Mouse (Mus musculus) intestine, embryonic 14.5 days (tissue): ENCODE measurements at regions not wholly inside any gene's neighbourhood (a gene's known extent, or its start where the extent isn't known, plus 50 kb on each side); places are given as distances from the start of the nearest gene placed in this dataset.

Experiments used
- ATAC-seq: fragments of 200-750 bp; cut with Nextera tagmentation; replicated peaks from 2 replicates; pipeline ENCODE4 v1.8.0; 2017; ENCODE audit warnings: low read depth, moderate number of reproducible peaks, moderate TSS enrichment, moderate library complexity; ENCODE audit not compliant: low FRiP score, low TSS enrichment
- DNase-seq: peaks from one replicate; pipeline ENCODE4 v3.0.0-alpha.2; 2018; ENCODE audit warnings: low spot score
- H3K27ac ChIP-seq: fragments of 300-500 bp; sonication (generic); 2 replicates; pipeline ENCODE4 v1.5.1; 2014; ENCODE audit warnings: low read depth, mild to moderate bottlenecking, control low read depth
- H3K27me3 ChIP-seq: fragments of 300-500 bp; sonication (generic); replicated peaks from 2 replicates; pipeline ENCODE4 v1.6.1; 2014; ENCODE audit warnings: low read length, control low read depth; ENCODE audit not compliant: control insufficient read depth, insufficient read depth
- H3K36me3 ChIP-seq: fragments of 300-500 bp; sonication (generic); 2 replicates; pipeline ENCODE4 v1.6.1; 2014; ENCODE audit warnings: low read length, control low read depth; ENCODE audit not compliant: control insufficient read depth, insufficient read depth
- H3K4me1 ChIP-seq: fragments of 300-500 bp; sonication (generic); replicated peaks from 2 replicates; pipeline ENCODE4 v1.6.1; 2014; ENCODE audit warnings: low read length, control low read depth, mixed read lengths; ENCODE audit not compliant: control insufficient read depth, insufficient read depth
- H3K4me2 ChIP-seq: fragments of 300-500 bp; sonication (generic); 2 replicates; pipeline ENCODE4 v1.6.1; 2014; ENCODE audit warnings: low read length
- H3K4me3 ChIP-seq: fragments of 300-500 bp; sonication (generic); 2 replicates; pipeline ENCODE4 v1.5.1; 2014; ENCODE audit warnings: low read depth, low read length, control low read depth, mixed read lengths
- H3K9ac ChIP-seq: fragments of 300-500 bp; sonication (generic); 2 replicates; pipeline ENCODE4 v1.6.1; 2014; ENCODE audit warnings: mild to moderate bottlenecking, low read length
- H3K9me3 ChIP-seq: fragments of 300-500 bp; sonication (generic); 2 replicates; pipeline ENCODE4 v1.6.1; 2016; ENCODE audit warnings: low read length, control low read depth; ENCODE audit not compliant: control insufficient read depth
- WGBS: fragments of 180-500 bp; shearing (Covaris S2); extraction: QIAGEN DNeasy Blood & Tissue Kit; methylation state at CpG from one replicate; pipeline ENCODE4 v1.1.7; 2014; 5-methylcytosine and 5-hydroxymethylcytosine counted together

DNA sequence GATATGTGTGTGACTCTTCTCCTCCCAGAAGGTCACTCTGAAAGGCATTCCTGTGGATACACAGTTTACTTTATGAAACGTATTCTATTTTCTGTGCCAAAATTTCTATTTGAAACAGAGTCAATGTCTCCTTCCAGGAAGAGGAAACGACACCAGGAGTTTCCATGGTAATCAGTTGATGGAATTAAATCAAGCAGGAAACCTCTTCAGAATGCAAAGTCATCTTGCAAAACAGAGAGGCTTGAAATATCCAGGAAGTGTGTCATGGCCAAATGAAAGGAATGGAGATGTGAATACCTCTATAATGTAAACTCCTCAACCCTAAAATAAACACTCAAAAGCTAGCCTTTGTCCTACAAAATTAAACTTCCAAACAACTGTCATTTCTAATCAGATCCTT lies 189.0 kb upstream of the Agr3 start:
- Histone ChIP-seq H3K27ac (no peak overlapping the region), H3K36me3 (no peaks in the 10 kb centered on the region), H3K9ac (no peak overlapping the region), H3K27me3 (no peaks in the 10 kb centered on the region), H3K4me3 (no peak overlapping the region), H3K9me3 (no peaks in the 10 kb centered on the region), H3K4me2 (no peak overlapping the region), H3K4me1 (0 out of 2 replicates have a peak, but pooled peaks cover 3% of the 10 kb centered on the region)
- 33% methylated on average over 2 of the region's 2 CpGs for WGBS
- ATAC-seq (no peak), DNase-seq (no peak)

DNA sequence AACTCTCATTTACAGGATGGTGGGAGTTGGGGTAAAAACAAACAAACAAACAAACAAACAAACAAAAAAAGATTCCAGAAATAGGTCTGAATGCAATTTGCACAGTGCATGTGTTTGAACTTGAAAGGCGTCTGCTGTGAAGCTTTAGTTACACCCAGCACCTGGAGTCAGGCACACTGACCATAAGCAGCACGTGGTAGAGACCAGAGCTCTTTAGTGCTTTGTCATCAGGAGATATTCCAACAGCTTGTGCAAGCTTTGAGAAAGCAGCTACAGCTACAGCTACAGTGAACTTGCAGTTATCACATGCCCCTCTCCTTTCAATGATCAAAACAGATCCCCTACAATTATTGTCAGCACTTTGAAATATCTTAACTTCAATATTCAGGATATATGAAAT lies 190.4 kb upstream of the Agr3 start:
- Histone ChIP-seq H3K27me3 (no peaks in the 10 kb centered on the region), H3K27ac (no peak overlapping the region), H3K4me2 (no peak overlapping the region), H3K4me1 (0 out of 2 replicates have a peak, but pooled peaks cover 3% of the 10 kb centered on the region), H3K9ac (no peak overlapping the region), H3K9me3 (no peaks in the 10 kb centered on the region), H3K36me3 (no peaks in the 10 kb centered on the region), H3K4me3 (no peak overlapping the region)
- WGBS = 64% methylated on average over 2 of the region's 2 CpGs
- ATAC-seq (no peak), DNase-seq (no peak)

DNA sequence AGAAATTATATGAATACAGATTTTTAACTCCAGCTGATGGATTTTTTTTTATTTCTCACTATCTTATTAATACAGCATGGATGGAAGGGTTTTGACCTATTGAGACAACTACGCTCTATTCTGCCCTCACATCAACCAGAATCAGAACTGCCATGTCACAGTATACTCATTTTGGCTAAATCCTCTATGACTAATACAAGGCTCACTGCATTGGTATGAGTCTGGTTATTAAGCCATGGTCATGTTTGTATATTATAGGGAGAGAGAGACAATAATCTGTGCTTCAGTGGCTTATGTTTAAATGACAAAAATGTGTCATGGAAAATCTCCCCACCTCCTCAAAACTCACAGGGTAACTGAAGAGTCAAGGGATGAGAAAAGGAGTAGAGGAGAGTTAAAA lies 191.0 kb upstream of the Agr3 start:
- WGBS = 96% methylated on average over 1 of the region's 1 CpGs
- no peaks in the 10 kb centered on the region for H3K36me3 ChIP-seq
- no peaks in the 10 kb centered on the region for H3K9me3 ChIP-seq
- ATAC-seq (no peak), DNase-seq (no peak)
- H3K4me1 ChIP-seq = 0 out of 2 replicates have a peak, but pooled peaks cover 3% of the 10 kb centered on the region
- H3K4me3 ChIP-seq = no peak overlapping the region
- no peak overlapping the region for H3K4me2 ChIP-seq
- H3K9ac ChIP-seq = no peak overlapping the region
- no peak overlapping the region for H3K27ac ChIP-seq
- no peaks in the 10 kb centered on the region for H3K27me3 ChIP-seq

DNA sequence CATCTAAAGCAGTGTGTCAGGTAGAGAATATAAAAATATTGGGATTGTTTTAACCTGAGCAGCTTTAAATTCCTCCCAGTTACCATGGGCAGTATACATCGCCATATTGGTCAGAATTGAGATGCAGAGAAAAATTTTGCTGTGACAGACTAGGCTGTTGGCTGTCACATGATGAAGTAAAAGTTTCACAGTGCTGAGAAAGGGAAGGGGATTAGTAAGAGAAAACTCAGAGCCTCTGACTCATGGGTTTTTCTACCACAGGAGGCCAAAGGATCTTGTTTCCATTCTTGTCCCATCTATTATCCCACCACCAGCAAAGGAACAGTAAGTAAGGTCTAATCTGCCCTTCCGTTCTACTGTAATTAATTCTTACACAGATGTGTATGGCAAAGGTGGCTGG lies 191.8 kb upstream of the Agr3 start:
- H3K27me3 ChIP-seq = no peaks in the 10 kb centered on the region
- H3K9ac ChIP-seq = no peak overlapping the region
- H3K9me3 ChIP-seq = no peaks in the 10 kb centered on the region
- 0 out of 2 replicates have a peak, but pooled peaks cover 3% of the 10 kb centered on the region for H3K4me1 ChIP-seq
- no peak overlapping the region for H3K4me2 ChIP-seq
- no peak for ATAC-seq
- no peaks in the 10 kb centered on the region for H3K36me3 ChIP-seq
- WGBS = 94% methylated on average over 2 of the region's 2 CpGs
- no peak for DNase-seq
- H3K27ac ChIP-seq = no peak overlapping the region
- H3K4me3 ChIP-seq = no peak overlapping the region

DNA sequence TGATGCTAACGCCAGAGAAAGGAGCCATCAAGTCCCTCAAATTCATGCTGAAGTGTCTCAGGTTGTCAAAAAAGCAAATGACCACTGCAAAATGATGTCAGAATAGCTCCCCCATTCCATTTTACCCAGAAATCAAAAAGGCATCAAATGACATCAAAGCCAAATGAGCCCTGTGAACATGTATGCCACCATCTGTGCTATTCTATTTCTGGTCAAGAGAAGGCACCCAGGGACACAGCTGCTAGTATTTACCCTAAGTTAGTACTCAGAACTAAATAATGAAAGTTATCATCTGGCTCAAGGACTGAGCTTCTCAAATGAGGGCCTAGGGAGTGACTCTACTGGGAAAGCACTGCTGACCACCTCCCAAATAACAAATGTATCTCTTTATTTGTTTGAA lies 191.1 kb upstream of the Ahr start:
- H3K9ac ChIP-seq = no peak overlapping the region
- H3K4me1 ChIP-seq = no peaks in the 10 kb centered on the region
- DNase-seq (no peak), ATAC-seq (no peak)
- H3K9me3 ChIP-seq = no peaks in the 10 kb centered on the region
- no peaks in the 10 kb centered on the region for H3K36me3 ChIP-seq
- H3K27ac ChIP-seq = no peak overlapping the region
- WGBS = 90% methylated on average over 1 of the region's 1 CpGs
- H3K27me3 ChIP-seq = no peaks in the 10 kb centered on the region
- H3K4me2 ChIP-seq = no peak overlapping the region
- no peak overlapping the region for H3K4me3 ChIP-seq

DNA sequence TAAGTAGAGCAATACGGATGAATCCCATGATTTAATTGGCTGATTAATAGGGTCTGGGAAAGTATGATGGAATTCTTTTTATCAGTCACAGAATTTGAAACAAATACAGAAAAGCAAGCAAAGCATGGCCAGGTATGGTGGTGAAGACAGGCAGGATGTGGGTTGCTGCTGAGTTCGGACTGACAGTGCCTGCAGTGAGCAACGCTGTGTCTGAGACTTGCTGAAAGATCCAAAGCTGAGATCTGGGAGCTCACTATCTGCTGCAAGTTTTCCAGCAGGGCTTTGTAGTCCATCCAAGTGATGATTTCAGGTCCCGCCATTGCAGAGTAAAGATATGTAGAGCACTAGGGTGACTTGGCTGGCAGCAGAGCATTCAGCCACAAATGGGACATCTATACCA lies 189.3 kb upstream of the Ahr start:
- Histone ChIP-seq H3K9me3 (no peaks in the 10 kb centered on the region), H3K4me3 (no peak overlapping the region), H3K9ac (no peak overlapping the region), H3K36me3 (no peaks in the 10 kb centered on the region), H3K4me2 (no peak overlapping the region), H3K27me3 (no peaks in the 10 kb centered on the region), H3K4me1 (no peaks in the 10 kb centered on the region), H3K27ac (no peak overlapping the region)
- DNase-seq (no peak), ATAC-seq (no peak)
- 80% methylated on average over 4 of the region's 4 CpGs for WGBS

DNA sequence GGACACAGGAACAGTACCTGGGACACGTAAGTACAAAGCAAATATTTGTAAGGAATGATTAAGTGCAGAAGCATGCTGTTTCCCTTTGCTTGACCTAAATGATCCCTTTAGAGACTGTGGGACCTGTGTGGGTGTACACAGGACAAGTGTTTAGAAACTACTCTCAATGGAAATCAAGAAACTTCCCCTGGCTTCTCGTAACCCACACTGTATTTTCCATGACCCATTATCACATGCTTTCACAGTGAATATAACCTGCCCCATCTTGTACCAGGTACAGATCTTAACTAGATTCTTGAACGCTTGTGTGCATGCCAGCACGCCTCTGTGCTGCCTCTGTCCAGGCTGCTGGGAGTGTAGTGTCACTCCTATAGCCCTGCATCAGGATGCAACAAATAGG lies 177.8 kb upstream of the Ahr start:
- Histone ChIP-seq H3K27me3 (no peaks in the 10 kb centered on the region), H3K27ac (no peak overlapping the region), H3K4me1 (no peaks in the 10 kb centered on the region), H3K9ac (no peak overlapping the region), H3K36me3 (no peaks in the 10 kb centered on the region), H3K4me2 (no peak overlapping the region), H3K4me3 (no peak overlapping the region), H3K9me3 (no peaks in the 10 kb centered on the region)
- DNase-seq (no peak), ATAC-seq (no peak)
- 68% methylated on average over 4 of the region's 4 CpGs for WGBS

DNA sequence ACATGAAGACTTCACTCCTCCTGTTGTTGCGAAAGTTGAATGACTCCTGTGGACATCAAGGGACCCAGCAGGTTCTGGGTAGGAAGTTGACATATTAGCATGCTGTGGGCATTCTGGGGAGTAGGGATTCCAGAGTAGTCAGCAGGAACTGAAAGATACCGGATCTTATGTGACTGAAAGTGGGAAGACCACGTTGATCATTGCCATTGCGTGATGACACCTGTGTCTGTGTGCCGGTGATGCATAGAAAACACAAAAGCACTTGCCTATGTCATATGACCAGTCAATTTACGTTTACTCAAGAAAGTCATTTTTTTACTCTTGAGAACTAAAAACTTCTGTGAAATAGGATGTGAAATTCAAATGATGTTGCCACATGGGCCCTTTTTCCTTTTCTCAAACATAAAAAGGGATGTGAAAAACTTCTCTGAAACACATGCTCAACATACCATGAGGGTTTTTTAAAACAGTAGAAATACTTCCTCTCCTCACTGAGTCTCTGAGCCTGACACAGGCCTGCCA lies 176.8 kb upstream of the Ahr start:
- Histone ChIP-seq H3K27me3 (no peaks in the 10 kb centered on the region), H3K9ac (no peak overlapping the region), H3K4me3 (no peak overlapping the region), H3K36me3 (no peaks in the 10 kb centered on the region), H3K4me2 (no peak overlapping the region), H3K4me1 (no peaks in the 10 kb centered on the region), H3K9me3 (no peaks in the 10 kb centered on the region), H3K27ac (no peak overlapping the region)
- 92% methylated on average over 6 of the region's 6 CpGs for WGBS
- ATAC-seq (no peak), DNase-seq (no peak)

DNA sequence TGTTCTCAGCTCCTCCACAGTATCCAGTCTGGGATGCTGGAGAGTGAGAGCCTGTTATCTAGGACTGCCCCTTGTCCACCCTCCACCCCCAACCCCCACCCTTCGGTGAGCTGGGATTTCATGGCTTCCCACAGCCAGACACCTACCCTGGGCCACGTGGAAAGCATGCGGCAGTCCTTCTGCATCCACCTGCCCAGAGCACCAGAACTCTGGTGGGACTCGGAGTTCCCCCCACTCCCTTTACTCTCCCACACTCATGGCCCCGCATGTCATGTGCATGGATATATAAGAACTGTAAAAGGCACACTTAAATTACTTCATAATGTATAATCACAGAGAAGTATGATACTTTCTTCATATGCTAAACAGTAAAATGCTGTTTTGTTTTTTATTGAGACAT lies 175.5 kb upstream of the Ahr start:
- Histone ChIP-seq H3K36me3 (no peaks in the 10 kb centered on the region), H3K4me3 (no peak overlapping the region), H3K4me1 (no peaks in the 10 kb centered on the region), H3K9me3 (no peaks in the 10 kb centered on the region), H3K27ac (no peak overlapping the region), H3K4me2 (no peak overlapping the region), H3K9ac (no peak overlapping the region), H3K27me3 (no peaks in the 10 kb centered on the region)
- ATAC-seq (no peak), DNase-seq (no peak)
- 75% methylated on average over 5 of the region's 5 CpGs for WGBS
